Mouse (Mus musculus) brain, adult 2 months (tissue): ENCODE results near the gene Pdxdc1.

Experiments used
- DNase-seq: peaks from one replicate; pipeline ENCODE4 v3.0.0; 2011; ENCODE audit warnings: low read depth, low spot score

Pdxdc1 gene

GRCm38 (mm10) chr16:13883094-13883774, 19.7 kb downstream of the Pdxdc1 start:
- no peak for DNase-seq

DNA sequence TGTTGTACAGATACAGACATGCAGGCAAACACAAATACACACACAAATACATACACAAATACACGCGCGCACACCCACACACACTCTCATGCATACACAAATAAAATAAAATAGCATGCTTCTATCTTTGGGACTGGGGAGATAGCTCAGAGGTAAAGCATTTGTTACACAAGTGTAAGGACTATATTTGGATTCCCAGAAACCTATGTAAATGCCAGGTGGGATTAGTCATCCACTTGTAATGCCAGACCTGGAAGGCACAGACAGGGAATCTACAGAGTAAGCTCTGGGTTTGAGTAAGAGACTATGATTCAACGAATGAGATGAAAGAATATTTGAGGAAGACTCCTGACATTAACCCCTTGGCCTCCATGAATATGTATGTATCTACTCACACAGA, 27.4 kb downstream of the Pdxdc1 start:
- DNase-seq = peak; percentile 82

DNA sequence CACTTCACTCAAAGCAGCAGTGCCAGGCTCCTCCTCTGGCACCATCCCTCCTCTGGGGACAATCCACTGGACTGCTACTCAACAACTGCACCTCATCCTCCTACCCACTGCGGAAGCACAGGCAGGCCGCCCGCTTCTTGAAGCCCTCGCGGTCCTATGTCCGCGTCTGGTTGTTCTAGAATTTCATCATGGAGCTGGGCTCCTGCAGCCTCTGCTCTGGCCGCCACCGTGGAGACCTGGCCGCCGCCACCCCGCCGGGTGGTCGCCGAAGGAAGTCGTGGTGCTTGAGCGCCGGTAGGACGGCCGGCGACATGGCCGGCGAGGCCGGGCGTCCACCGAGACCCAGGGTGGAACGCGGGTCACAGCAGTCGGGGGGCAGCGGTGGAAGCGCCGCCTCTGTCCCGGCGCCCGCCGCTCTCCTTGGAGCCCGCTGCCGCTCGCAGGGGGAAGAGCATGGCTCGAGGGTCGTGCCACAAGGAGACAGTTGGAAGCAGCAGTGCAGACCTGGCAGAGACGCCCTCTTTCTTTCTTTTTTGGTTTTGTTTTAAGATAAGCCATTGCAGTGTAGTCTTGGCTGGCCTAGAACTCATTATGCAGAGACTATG, 34.9 kb downstream of the Pdxdc1 start:
- DNase-seq = peak; percentile 37

- peak; percentile 87 for DNase-seq
Observed at GRCm38 (mm10) chr16:13867406-13867805, 35.5 kb downstream of the Pdxdc1 start.

DNA sequence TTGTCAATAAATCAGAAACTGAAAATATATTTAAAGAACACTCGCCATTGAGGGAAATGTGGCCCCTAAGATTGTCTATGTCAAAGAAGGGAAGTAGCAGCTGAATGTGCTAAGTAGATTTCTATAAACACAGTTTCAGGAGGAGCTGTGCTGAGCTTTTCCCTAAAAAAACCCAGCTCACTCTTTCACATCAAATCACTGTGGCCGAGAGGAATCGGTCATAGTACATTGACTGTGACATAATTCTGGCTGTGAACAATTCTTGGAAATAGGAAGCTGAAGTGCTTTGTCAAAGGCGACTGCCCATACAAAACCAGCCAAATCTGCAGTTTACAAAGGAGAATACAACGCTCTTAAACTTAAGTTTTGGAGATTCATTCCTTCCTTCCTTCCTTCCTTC, 36.3 kb downstream of the Pdxdc1 start:
- no peak for DNase-seq

DNA sequence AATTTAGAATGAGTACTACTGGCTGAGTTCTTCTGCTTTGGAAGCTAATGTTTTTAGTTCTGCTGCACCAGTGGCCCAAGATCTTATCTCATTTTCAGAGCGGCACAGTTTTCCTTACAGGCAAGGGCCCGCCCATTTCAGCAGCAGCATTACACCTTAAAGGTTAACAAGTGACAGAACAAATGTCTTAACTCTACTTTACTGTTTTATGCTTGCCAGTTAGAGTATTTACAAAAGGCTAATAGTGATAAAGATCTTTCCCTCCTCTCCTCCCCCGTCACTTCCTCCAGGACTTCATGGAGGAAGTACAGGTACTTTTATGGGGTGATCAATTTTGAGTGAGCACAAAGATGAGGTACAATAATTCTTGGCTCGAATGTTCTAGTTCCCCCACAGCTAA, 36.9 kb downstream of the Pdxdc1 start:
- no peak for DNase-seq

DNA sequence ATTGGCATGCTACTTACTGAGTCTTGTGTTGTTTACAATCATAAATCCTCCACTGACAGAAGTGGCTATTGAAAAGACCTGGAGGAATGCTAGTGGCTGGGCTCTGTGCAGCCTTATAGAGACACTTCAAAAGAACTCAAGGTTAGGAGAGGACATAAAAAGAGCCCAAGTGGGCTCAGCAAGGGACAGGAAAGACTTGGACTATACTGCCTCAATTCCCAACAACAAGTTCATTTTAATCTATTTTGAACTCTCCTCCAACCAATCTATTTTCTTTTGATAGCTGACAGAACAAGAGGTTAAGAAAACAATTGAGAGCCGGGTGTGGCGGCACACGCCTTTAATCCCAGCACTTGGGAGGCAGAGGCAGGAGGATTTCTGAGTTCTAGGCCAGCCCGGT, 49.0 kb downstream of the Pdxdc1 start:
- no peak for DNase-seq

GRCm38 (mm10) chr16:13851446-13851845, 51.5 kb downstream of the Pdxdc1 start:
- DNase-seq = no peak

- DNase-seq = no peak
Observed at GRCm38 (mm10) chr16:13848310-13848709, 54.6 kb downstream of the Pdxdc1 start.

DNA sequence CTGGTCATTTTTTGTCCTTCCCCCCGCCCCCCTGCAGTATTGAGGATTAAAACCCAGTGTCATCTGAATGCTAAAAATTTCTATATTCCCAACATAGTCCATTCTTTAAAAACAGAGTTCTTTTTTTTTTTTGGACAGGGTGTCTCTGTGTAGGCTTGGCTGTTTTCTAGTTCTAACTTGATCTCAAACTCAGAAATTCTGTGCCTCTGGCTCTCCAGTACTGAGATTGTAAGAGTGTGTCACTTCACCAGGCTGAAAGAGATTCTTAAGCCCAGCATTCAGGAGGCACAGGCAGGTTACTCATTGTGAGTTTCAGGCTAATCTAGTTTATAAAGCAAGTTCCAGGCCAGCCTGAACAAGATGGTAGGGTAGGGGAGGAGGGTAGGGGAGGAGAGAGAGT, 56.3 kb downstream of the Pdxdc1 start:
- no peak for DNase-seq

DNA sequence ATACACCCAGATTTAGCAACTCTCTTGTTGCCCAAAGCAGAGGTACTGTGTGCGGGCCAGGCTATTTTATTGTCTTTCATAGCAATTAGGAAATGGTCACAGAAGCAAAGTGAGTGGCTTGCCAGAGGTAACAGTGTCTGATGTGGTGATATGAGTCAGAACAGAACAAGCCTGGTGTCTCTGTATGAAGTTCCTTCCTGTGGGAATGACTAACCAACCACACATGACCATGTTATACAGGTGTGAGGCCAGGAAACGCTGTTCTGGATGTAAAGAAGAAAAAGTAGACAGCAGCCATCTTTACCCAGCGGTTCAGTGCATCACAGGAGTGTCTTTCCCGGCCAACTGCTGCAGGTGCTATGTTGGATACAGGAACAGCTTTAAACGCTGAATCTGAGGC, 57.9 kb downstream of the Pdxdc1 start:
- no peak for DNase-seq

GRCm38 (mm10) chr16:13840956-13841355, 62.0 kb downstream of the Pdxdc1 start:
- no peak for DNase-seq

GRCm38 (mm10) chr16:13840056-13840455, 62.9 kb downstream of the Pdxdc1 start:
- no peak for DNase-seq

DNA sequence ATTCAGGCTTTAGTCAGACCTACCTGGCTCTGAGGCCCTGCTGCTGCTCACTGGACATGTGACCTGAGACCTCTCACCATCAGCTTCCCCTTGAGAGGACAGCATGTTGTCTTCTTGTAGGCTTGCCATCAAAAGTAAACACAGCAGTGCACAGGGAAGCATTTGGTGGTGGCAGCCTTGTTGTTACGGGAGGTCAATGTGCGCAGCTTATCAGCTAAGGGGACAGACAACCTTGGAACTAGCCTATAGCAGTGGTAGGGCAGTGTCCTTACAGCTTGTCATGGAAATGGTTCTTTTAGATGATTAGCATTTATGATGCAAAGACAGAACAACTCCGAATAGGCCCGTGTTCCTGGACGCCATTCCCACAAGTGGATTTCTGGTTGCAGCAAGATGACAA, 68.5 kb downstream of the Pdxdc1 start:
- DNase-seq = no peak

GRCm38 (mm10) chr16:13831606-13832005, 71.3 kb downstream of the Pdxdc1 start:
- DNase-seq = no peak

DNA sequence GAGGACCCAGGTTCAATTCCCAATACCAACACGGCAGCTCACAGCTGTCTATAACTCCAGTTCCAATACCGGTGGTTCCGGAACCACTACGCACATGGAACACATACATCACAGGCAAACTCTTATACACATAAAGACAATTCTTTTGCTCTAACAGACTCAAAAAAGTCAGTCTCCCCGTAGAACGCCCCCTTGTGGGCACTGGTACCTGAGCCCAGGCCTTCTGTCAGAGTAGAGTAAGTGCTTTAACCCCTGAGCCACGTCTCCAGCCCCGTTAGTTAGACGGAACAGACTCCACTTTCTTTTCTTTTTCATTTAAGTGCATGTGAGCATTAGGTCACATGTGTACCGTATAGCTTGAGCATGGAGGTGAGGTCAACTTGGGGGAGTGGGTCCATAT, 72.5 kb downstream of the Pdxdc1 start:
- no peak for DNase-seq

GRCm38 (mm10) chr16:13826511-13826910, 76.4 kb downstream of the Pdxdc1 start:
- no peak for DNase-seq

- DNase-seq = no peak
Observed at GRCm38 (mm10) chr16:13825781-13826490, 77.0 kb downstream of the Pdxdc1 start.

- DNase-seq = no peak
Observed at GRCm38 (mm10) chr16:13820771-13821170, 82.2 kb downstream of the Pdxdc1 start.

DNA sequence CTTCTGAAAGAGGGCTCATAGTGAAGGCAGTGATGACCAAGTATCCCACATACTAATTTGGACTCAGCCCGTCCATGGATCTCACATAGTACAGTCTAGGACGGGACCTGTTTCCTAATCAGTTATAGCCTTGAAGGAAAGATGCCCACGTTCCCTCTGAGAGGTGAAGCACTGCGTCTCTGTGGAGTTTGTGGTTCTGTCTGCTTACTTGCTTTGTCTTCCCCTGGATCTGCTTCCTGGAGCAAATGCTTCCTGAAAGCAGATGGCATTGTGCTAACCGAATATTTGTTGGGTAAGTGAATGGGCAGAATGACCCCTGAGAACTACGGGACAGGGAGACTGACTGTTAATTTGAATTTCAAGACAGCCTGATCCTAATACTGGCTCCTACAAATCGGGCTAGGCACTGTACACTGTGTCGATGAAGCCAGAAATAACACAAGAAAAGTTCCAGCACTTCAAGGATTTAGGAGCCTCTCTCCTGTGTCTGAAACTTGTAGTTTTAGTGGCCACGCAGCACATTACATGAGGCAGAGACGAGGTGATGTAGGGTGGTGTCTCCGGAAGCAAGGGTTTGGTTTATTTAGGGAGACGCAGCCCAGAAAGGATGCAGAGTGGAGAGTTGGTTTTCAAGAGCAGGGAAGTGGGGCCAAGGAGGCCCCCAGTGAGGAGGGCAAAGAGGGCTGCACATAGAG, 83.0 kb downstream of the Pdxdc1 start:
- DNase-seq = no peak

- no peak for DNase-seq
Observed at GRCm38 (mm10) chr16:13819394-13819743, 83.6 kb downstream of the Pdxdc1 start.

DNA sequence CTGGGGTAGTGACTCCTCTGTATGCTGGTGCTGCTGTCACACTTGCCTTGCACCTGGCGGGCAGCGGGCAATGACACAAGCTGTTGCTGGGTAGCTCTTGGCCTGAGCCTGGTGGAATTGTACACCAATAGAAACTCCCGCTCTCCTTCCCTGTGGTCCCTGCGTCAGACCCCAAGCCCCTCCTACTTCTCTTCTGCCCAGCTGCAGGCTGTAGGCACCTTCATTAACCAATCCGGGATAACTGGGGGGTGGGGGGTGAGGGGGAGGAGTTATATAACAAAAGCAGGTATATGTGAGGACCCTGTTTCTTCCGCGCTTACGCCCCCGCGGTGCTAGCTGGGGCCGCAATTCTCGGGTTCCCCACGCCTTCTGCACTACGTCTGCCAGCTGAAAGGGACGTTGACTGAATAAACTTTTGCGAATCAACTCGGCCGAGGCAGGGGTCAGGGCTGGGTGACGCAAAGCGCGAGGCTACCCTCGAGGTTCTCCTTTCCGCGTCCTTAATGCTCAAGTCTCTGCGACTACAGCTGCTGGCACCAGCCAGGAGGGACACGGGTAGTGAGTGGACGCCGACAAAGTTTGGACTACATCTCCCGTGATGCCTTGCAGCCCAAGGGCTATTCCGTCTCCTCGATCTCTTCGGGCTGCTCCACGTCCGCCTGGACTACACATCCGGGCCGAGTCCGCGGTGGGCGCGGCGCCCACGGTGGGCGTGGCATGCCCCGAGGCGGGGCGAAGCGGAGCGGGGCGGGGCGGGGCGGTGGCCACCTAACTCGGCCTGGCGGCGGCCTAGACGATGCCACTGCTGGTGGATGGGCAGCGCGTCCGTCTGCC, 84.2 kb downstream of the Pdxdc1 start, which contains the start of gene Ntan1:
Ntan1 (plus strand) TSS at position 286 of the 834 bp plus-strand sequence.
- DNase-seq = peak; percentile 99
